Mouse (Mus musculus): ENCODE measurements at regions not wholly inside any gene's neighbourhood (a gene's known extent, or its start where the extent isn't known, plus 50 kb on each side); places are given as distances from the start of the nearest gene placed in this dataset.

DNA sequence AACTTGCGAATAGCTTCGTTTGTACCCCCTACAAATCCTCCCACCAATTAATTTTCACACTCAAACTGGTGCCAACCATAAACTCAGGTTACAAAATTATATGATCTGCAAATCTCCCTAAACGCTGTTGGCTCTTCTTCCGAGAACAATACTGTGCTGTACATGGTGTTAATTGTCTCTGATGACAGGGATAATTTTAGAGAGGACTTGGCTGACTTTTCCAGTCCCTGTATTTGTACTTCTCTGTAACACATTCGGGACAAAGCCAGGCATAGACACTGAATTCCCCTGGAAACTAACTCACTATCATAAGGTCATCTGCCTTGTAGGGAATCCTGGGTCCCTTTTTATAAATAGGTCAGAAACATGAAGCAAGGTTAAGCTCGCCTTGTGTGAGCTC, 442.4 kb downstream of the Ppargc1a start:
- Histone ChIP-seq H3K27ac (replicated peaks; ENCODE audit: insufficient read depth, low read depth, low read length) (no peak overlapping the region), H3K4me1 (ENCODE audit: control insufficient read depth, insufficient read depth, low read length) (no peaks in the 10 kb centered on the region), H3K79me2 (ENCODE audit: control insufficient read depth, insufficient read depth, low read length) (no peaks in the 10 kb centered on the region), H3K4me3 (ENCODE audit: insufficient read depth, low read depth, low read length) (no peak overlapping the region), H3K36me3 (ENCODE audit: control insufficient read depth, insufficient read depth, low read length) (no peaks in the 10 kb centered on the region), H3K9ac (ENCODE audit: low read depth, low read length) (no peak overlapping the region), H3K27me3 (ENCODE audit: control insufficient read depth, insufficient read depth, low read length) (no peaks in the 10 kb centered on the region)
- DNase-seq (ENCODE audit: extremely low read depth, low read depth, low spot score), result no peak
- WGBS, result 81% methylated on average over 6 of the region's 6 CpGs
- TF ChIP-seq CTCF (IDR thresholded peaks at IDR 0.05; ENCODE audit: low read depth, low read length) (no peak), POLR2A (IDR thresholded peaks at IDR 0.05; ENCODE audit: extremely low read depth, insufficient read depth, low read length) (no peak)

DNA sequence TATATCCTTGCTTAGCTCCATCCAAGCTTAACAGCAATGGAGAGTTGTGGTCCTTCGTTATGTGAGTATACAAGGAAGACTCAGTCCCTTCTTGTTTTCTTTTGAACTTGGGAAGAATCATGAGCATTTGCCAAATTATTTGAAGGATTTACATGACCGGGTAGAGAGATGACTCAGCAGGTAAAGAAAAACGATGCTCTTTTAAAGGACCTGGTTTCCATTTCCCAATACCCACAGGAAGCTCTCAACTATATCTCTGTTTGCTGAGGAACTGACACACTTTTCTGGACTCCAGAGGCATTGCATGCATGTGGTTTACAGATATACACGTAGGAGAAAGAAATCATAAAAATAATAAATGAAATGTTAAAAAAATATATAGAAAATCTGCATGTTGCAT, 457.5 kb downstream of the Ppargc1a start:
- no peaks in the 10 kb centered on the region for H3K27me3 ChIP-seq (ENCODE audit: control insufficient read depth, insufficient read depth, low read length)
- no peak overlapping the region for H3K27ac ChIP-seq (replicated peaks; ENCODE audit: insufficient read depth, low read depth, low read length)
- WGBS, result 67% methylated on average over 4 of the region's 4 CpGs
- DNase-seq (ENCODE audit: extremely low read depth, low read depth, low spot score), result no peak
- no peak overlapping the region for H3K4me3 ChIP-seq (ENCODE audit: insufficient read depth, low read depth, low read length)
- no peaks in the 10 kb centered on the region for H3K79me2 ChIP-seq (ENCODE audit: control insufficient read depth, insufficient read depth, low read length)
- TF ChIP-seq POLR2A (IDR thresholded peaks at IDR 0.05; ENCODE audit: extremely low read depth, insufficient read depth, low read length) (no peak), CTCF (IDR thresholded peaks at IDR 0.05; ENCODE audit: low read depth, low read length) (no peak)
- no peaks in the 10 kb centered on the region for H3K36me3 ChIP-seq (ENCODE audit: control insufficient read depth, insufficient read depth, low read length)
- no peak overlapping the region for H3K9ac ChIP-seq (ENCODE audit: low read depth, low read length)
- no peaks in the 10 kb centered on the region for H3K4me1 ChIP-seq (ENCODE audit: control insufficient read depth, insufficient read depth, low read length)

DNA sequence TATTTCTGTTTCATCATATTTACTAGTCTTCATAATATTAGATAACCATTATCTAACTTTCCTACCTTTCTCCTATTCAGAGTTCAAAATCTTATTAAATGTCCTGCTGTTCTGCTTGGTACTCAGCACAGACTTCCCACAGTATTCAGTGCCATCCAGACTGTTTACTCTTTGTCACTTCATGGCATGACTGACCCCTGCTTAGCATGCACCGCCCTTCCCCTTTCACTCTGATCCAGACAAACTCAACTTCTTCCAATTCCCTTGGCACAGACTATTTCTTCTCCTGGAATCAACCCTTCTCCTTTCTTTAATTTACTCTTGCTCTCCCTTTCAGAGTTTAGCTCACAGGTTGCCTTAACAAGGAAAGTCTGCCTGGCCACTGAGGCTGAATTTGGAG, 458.8 kb downstream of the Ppargc1a start:
- no peak overlapping the region for H3K27ac ChIP-seq (replicated peaks; ENCODE audit: insufficient read depth, low read depth, low read length)
- TF ChIP-seq POLR2A (IDR thresholded peaks at IDR 0.05; ENCODE audit: extremely low read depth, insufficient read depth, low read length), result no peak
- TF ChIP-seq CTCF (IDR thresholded peaks at IDR 0.05; ENCODE audit: low read depth, low read length), result no peak
- no peaks in the 10 kb centered on the region for H3K79me2 ChIP-seq (ENCODE audit: control insufficient read depth, insufficient read depth, low read length)
- 76% methylated on average over 1 of the region's 1 CpGs for WGBS
- H3K27me3 ChIP-seq (ENCODE audit: control insufficient read depth, insufficient read depth, low read length), result no peaks in the 10 kb centered on the region
- H3K9ac ChIP-seq (ENCODE audit: low read depth, low read length), result no peak overlapping the region
- no peak overlapping the region for H3K4me3 ChIP-seq (ENCODE audit: insufficient read depth, low read depth, low read length)
- no peaks in the 10 kb centered on the region for H3K36me3 ChIP-seq (ENCODE audit: control insufficient read depth, insufficient read depth, low read length)
- no peak for DNase-seq (ENCODE audit: extremely low read depth, low read depth, low spot score)
- no peaks in the 10 kb centered on the region for H3K4me1 ChIP-seq (ENCODE audit: control insufficient read depth, insufficient read depth, low read length)

DNA sequence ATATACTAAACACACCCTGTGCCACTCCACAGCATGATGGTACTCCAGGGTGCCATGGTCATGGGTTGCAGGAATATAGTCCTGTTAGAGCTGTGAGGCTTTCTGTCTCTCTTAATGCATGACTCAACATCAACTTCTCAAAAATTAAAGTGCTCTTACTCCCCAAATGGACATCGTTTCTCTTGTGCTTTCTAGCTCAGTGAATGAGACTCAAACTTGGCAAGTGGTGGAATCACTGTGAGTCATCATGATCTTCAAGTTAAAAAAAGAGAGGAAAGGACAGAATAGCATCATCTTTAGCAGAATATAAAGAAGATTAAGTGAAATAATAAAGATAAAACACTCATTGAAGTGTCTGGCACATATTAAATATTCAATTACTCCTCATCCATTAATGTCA, 459.3 kb downstream of the Ppargc1a start:
- no peaks in the 10 kb centered on the region for H3K36me3 ChIP-seq (ENCODE audit: control insufficient read depth, insufficient read depth, low read length)
- H3K4me3 ChIP-seq (ENCODE audit: insufficient read depth, low read depth, low read length), result no peak overlapping the region
- no peak for DNase-seq (ENCODE audit: extremely low read depth, low read depth, low spot score)
- WGBS, result 88% methylated on average over 1 of the region's 1 CpGs
- no peak overlapping the region for H3K9ac ChIP-seq (ENCODE audit: low read depth, low read length)
- no peaks in the 10 kb centered on the region for H3K79me2 ChIP-seq (ENCODE audit: control insufficient read depth, insufficient read depth, low read length)
- H3K27me3 ChIP-seq (ENCODE audit: control insufficient read depth, insufficient read depth, low read length), result no peaks in the 10 kb centered on the region
- H3K27ac ChIP-seq (replicated peaks; ENCODE audit: insufficient read depth, low read depth, low read length), result no peak overlapping the region
- no peaks in the 10 kb centered on the region for H3K4me1 ChIP-seq (ENCODE audit: control insufficient read depth, insufficient read depth, low read length)
- no peak for TF ChIP-seq POLR2A (IDR thresholded peaks at IDR 0.05; ENCODE audit: extremely low read depth, insufficient read depth, low read length)
- no peak for TF ChIP-seq CTCF (IDR thresholded peaks at IDR 0.05; ENCODE audit: low read depth, low read length)

DNA sequence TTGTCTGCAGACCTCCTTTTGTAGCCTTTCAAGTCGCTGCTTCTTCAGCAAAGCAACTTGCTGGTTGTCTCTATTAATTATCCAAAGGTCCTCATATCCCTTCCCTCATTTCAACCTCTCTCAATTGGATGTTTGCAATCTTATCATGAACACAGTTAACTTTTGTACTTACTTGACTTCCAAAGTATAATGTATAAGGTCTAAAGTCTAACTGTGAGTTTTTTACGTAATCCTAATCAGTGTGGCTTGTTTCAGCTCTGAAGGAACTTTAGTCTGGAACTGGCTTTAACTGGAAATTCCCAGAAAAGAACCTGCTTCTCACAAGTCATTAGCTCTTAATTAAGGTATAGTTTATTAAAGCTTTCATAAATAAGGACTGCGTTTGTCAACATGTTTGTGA, 467.6 kb downstream of the Ppargc1a start:
- H3K4me1 ChIP-seq (ENCODE audit: control insufficient read depth, insufficient read depth, low read length), result no peaks in the 10 kb centered on the region
- no peaks in the 10 kb centered on the region for H3K79me2 ChIP-seq (ENCODE audit: control insufficient read depth, insufficient read depth, low read length)
- no peak overlapping the region for H3K4me3 ChIP-seq (ENCODE audit: insufficient read depth, low read depth, low read length)
- no peaks in the 10 kb centered on the region for H3K27me3 ChIP-seq (ENCODE audit: control insufficient read depth, insufficient read depth, low read length)
- DNase-seq (ENCODE audit: extremely low read depth, low read depth, low spot score), result no peak
- no peak for TF ChIP-seq CTCF (IDR thresholded peaks at IDR 0.05; ENCODE audit: low read depth, low read length)
- no peak for TF ChIP-seq POLR2A (IDR thresholded peaks at IDR 0.05; ENCODE audit: extremely low read depth, insufficient read depth, low read length)
- no peak overlapping the region for H3K9ac ChIP-seq (ENCODE audit: low read depth, low read length)
- 70% methylated on average over 3 of the region's 3 CpGs for WGBS
- no peaks in the 10 kb centered on the region for H3K36me3 ChIP-seq (ENCODE audit: control insufficient read depth, insufficient read depth, low read length)
- H3K27ac ChIP-seq (replicated peaks; ENCODE audit: insufficient read depth, low read depth, low read length), result no peak overlapping the region

DNA sequence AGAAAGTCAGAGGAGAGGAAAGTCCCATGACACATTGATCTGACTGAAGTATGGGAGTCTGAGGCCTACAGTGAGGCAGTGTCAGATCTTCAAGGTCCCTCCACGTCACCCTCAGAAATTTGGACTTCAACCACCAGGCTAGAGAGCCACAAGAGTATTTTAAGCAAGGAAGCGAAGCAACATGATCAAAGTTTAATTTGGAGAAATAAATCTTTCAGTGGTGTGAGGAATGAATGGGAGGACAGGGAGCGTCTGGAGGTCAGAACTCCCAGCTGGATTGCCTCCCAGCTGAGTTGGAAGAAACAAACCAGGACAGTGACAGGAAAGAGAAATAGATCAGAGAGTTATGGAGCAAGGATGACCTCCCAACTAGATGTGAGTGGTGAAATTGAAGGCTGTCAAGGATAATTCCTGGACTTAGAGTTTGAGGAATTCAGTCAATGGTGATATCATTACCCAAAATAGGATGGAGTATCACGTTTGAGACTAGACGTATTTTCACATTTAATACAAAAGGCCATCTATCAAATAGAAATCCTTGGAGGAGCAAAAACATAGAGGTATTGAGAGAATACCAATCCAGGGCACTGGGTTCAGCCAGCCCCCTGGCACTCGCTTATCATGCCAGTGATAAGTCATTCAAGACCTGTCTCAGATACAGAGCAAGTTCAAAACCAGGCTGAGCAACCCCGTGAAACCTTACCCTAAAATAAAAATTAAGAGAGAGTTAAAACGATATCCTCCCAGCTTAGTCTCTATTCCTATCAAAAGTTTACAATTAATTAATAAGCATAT, 494.7 kb downstream of the Ppargc1a start:
- H3K27me3 ChIP-seq (ENCODE audit: control insufficient read depth, insufficient read depth, low read length), result no peaks in the 10 kb centered on the region
- no peaks in the 10 kb centered on the region for H3K36me3 ChIP-seq (ENCODE audit: control insufficient read depth, insufficient read depth, low read length)
- TF ChIP-seq POLR2A (IDR thresholded peaks at IDR 0.05; ENCODE audit: extremely low read depth, insufficient read depth, low read length), result no peak
- TF ChIP-seq CTCF (IDR thresholded peaks at IDR 0.05; ENCODE audit: low read depth, low read length), result no peak
- H3K9ac ChIP-seq (ENCODE audit: low read depth, low read length), result no peak overlapping the region
- H3K4me1 ChIP-seq (ENCODE audit: control insufficient read depth, insufficient read depth, low read length), result no peaks in the 10 kb centered on the region
- no peak for DNase-seq (ENCODE audit: extremely low read depth, low read depth, low spot score)
- no peaks in the 10 kb centered on the region for H3K79me2 ChIP-seq (ENCODE audit: control insufficient read depth, insufficient read depth, low read length)
- no peak overlapping the region for H3K4me3 ChIP-seq (ENCODE audit: insufficient read depth, low read depth, low read length)
- no peak overlapping the region for H3K27ac ChIP-seq (replicated peaks; ENCODE audit: insufficient read depth, low read depth, low read length)
- 82% methylated on average over 8 of the region's 8 CpGs for WGBS

Data from liver, adult 2 months (tissue).